Mouse (Mus musculus) retina, embryonic 14.5 days (tissue): ENCODE measurements around the gene Fam47e.

Source experiments
- DNase-seq: peaks from one replicate; pipeline ENCODE4 v3.0.0-alpha.2; 2015; ENCODE audit warnings: low spot score

The Fam47e gene

GRCm38 (mm10) chr5:92602691-92603690, 48.1 kb downstream of the Fam47e start, which contains the start of gene Stbd1:
TSS of gene Stbd1 (plus strand) at chr5:92603041.
- DNase-seq: peak; percentile 78

GRCm38 (mm10) chr5:92604452-92605247, 49.8 kb downstream of the Fam47e start:
- no peak for DNase-seq

- no peak for DNase-seq
Observed at GRCm38 (mm10) chr5:92607492-92608229, 52.8 kb downstream of the Fam47e start.

GRCm38 (mm10) chr5:92612756-92613155, 57.9 kb downstream of the Fam47e start:
- DNase-seq: no peak

GRCm38 (mm10) chr5:92621883-92622282, 67.0 kb downstream of the Fam47e start:
- DNase-seq: no peak

GRCm38 (mm10) chr5:92627896-92628295, 73.0 kb downstream of the Fam47e start:
- no peak for DNase-seq

GRCm38 (mm10) chr5:92633526-92633925, 78.7 kb downstream of the Fam47e start:
- DNase-seq: peak; percentile 9

GRCm38 (mm10) chr5:92634916-92635315, 80.0 kb downstream of the Fam47e start:
- no peak for DNase-seq

GRCm38 (mm10) chr5:92635891-92636290, 81.0 kb downstream of the Fam47e start:
- no peak for DNase-seq

- DNase-seq: no peak
Observed at GRCm38 (mm10) chr5:92640861-92641260, 86.0 kb downstream of the Fam47e start.
